Mouse (Mus musculus) midbrain, embryonic 12.5 days (tissue): ENCODE measurements around the gene Ndufs7. TPM values are rescaled to one million over a fixed set of nuclear protein-coding genes. Genes with fewer than 3 reads are reported as not detected.

Experiments used
- ATAC-seq: fragments of 200-750 bp; cut with Nextera tagmentation; 2 replicates; pipeline ENCODE4 v1.8.0; 2017; ENCODE audit warnings: low read depth, moderate TSS enrichment, moderate library complexity; ENCODE audit not compliant: low FRiP score
- H3K27ac ChIP-seq: fragments of 300-500 bp; sonication (generic); replicated peaks from 2 replicates; pipeline ENCODE4 v1.5.1; 2016; ENCODE audit warnings: mild to moderate bottlenecking
- H3K27me3 ChIP-seq: fragments of 300-500 bp; sonication (generic); 2 replicates; pipeline ENCODE4 v1.6.1; 2016; ENCODE audit warnings: mild to moderate bottlenecking
- H3K36me3 ChIP-seq: fragments of 300-500 bp; sonication (generic); 2 replicates; pipeline ENCODE4 v1.6.1; 2016
- H3K4me1 ChIP-seq: fragments of 300-500 bp; sonication (generic); 2 replicates; pipeline ENCODE4 v1.6.1; 2016
- H3K4me2 ChIP-seq: fragments of 300-500 bp; sonication (generic); replicated peaks from 2 replicates; pipeline ENCODE4 v1.6.1; 2016; ENCODE audit warnings: mild to moderate bottlenecking, moderate library complexity
- H3K4me3 ChIP-seq: fragments of 300-500 bp; sonication (generic); 2 replicates; pipeline ENCODE4 v1.5.1; 2016; ENCODE audit warnings: mild to moderate bottlenecking
- H3K9ac ChIP-seq: fragments of 300-500 bp; sonication (generic); replicated peaks from 2 replicates; pipeline ENCODE4 v1.6.1; 2016; ENCODE audit warnings: mild to moderate bottlenecking, moderate library complexity
- H3K9me3 ChIP-seq: fragments of 300-500 bp; sonication (generic); 2 replicates; pipeline ENCODE4 v1.6.1; 2016; ENCODE audit warnings: mild to moderate bottlenecking
- WGBS: fragments of 180-500 bp; shearing (Covaris S2); methylation state at CpG from one replicate; pipeline ENCODE4 v1.1.7; 2016; 5-methylcytosine and 5-hydroxymethylcytosine counted together
- polyA plus RNA-seq: library from polyadenylated mRNA; unstranded; fragments of >200 nt; fragmentation: Nextera tagmentation; extraction: Ambion mirVana; gene quantifications from 2 replicates; pipeline ENCODE4 v1.2.1, GENCODE M21; 2016

The Ndufs7 gene
- polyA plus RNA-seq, 1 experiment from 2014 or later, result 205 TPM

DNA sequence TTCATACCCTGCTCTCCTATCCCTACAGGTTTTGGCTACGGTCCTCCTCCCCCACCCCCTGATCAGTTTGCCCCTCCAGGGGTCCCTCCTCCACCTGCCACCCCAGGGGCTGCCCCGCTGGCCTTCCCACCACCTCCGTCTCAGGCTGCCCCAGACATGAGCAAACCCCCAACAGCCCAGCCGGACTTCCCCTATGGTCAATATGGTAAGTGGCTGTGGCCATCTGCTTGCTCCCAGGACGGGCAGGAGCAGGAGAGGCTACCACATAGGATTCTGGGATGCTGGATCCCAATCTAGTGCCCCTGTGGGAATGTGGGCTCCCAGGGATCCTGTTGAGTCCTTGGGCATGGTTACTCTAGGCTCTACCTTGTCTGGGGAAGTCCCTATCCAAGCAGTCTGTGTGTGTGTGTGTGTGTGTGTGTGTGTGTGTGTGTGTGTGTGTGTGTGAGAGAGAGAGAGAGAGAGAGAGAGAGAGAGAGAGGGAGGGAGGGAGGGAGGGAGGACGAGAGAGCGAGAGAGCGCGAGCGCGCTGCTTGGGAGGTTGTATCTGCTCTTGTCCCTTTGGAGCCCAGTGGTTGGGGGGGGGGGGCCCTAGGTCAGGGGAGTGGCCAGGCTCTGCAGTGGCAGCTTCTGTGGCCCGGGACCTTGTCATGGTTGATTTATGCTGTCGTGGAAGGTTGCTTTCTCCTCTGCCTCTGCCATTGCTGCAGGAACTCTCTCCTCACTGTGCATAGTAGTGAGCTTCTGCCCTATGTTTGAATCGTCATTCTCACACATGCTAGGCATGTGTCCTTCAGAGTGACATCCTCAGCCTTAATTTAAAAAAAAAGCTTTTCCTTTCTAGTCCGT is 36.5 kb downstream of the Ndufs7 start:
- Histone ChIP-seq H3K4me2 (no peak overlapping the region), H3K4me1 (peaks cover 3% of the 10 kb centered on the region; the same call in 1 of the 2 replicates), H3K36me3 (peaks cover 87% of the 10 kb centered on the region), H3K4me3 (no peak overlapping the region), H3K27me3 (no peaks in the 10 kb centered on the region; the same call in 1 of the 2 replicates), H3K9ac (no peak overlapping the region; the same call in 1 of the 2 replicates), H3K9me3 (no peaks in the 10 kb centered on the region), H3K27ac (0 out of 2 replicates have a peak overlapping the region, but pooled peaks have one; percentile 15)
- WGBS, result 76% methylated on average over 9 of the region's 15 CpGs
- no peak for ATAC-seq

DNA sequence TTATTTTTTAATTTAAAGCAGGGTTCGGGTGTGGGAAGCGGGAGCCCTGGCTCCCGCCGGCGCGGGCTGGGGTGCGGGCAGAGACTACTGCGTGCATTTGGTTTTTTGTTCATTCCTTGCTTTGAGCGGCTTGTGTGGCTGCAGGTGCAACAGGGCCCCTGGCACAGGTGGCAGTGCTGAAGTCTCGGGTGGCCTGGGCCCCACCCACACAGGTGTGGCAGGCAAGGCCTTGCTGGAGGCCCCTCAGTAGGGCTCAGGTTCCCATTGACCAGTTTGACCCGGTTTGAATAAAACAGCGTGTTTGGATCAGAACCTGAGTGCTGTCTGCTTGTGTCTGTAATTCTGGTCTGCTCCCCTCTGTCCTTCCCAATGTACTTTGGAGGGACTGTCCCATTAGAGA is 39.2 kb downstream of the Ndufs7 start:
- Histone ChIP-seq H3K9ac (no peak overlapping the region), H3K4me2 (no peak overlapping the region), H3K4me1 (peaks cover 7% of the 10 kb centered on the region), H3K36me3 (peaks cover 61% of the 10 kb centered on the region), H3K27ac (no peak overlapping the region), H3K27me3 (no peaks in the 10 kb centered on the region; the same call in 1 of the 2 replicates), H3K4me3 (no peak overlapping the region), H3K9me3 (no peaks in the 10 kb centered on the region)
- no peak for ATAC-seq
- 95% methylated on average over 12 of the region's 12 CpGs for WGBS

DNA sequence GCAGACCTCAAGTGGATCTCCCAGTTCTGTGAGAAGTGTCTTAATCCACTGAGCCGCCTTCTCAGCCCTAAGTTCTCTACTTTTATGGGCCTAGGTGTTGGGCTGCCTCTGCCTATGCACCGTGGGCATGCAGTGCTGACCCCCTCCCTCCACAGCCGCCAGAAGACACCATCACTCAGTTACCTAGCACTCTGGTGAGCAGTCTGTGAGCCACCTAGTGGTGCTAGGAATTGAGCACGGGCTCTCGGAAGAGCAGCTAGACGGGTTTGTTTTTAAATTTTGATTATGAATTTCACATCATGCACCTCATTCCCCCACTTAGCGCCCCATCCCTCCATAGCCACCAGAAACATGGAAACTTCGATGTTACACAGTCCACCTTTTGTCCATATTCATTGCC is 39.7 kb downstream of the Ndufs7 start:
- Histone ChIP-seq H3K4me2 (no peak overlapping the region), H3K27me3 (no peaks in the 10 kb centered on the region; the same call in 1 of the 2 replicates), H3K9ac (no peak overlapping the region), H3K4me1 (peaks cover 12% of the 10 kb centered on the region), H3K36me3 (peaks cover 59% of the 10 kb centered on the region), H3K27ac (no peak overlapping the region), H3K9me3 (no peaks in the 10 kb centered on the region), H3K4me3 (no peak overlapping the region)
- ATAC-seq, result no peak
- WGBS, result 77% methylated on average over 8 of the region's 8 CpGs

GRCm38 (mm10) chr10:80292251-80293146 is 43.6 kb downstream of the Ndufs7 start, which contains the start of gene Rps15:
Gene Rps15 (plus strand): TSS chr10:80292453.
- peak; percentile 77 for ATAC-seq
- no peaks in the 10 kb centered on the region; the same call in 1 of the 2 replicates for H3K27me3 ChIP-seq
- peaks cover 37% of the 10 kb centered on the region for H3K36me3 ChIP-seq
- WGBS, result under 1% methylated on average over 72 of the region's 72 CpGs
- peaks cover 48% of the 10 kb centered on the region for H3K4me1 ChIP-seq
- H3K27ac ChIP-seq, result peak within 1 kb of the TSS; percentile 91
- peak within 1 kb of the TSS; percentile 96 for H3K4me2 ChIP-seq
- no peaks in the 10 kb centered on the region for H3K9me3 ChIP-seq
- H3K9ac ChIP-seq, result peak within 1 kb of the TSS; percentile 99
- peak within 1 kb of the TSS; percentile 94 for H3K4me3 ChIP-seq

DNA sequence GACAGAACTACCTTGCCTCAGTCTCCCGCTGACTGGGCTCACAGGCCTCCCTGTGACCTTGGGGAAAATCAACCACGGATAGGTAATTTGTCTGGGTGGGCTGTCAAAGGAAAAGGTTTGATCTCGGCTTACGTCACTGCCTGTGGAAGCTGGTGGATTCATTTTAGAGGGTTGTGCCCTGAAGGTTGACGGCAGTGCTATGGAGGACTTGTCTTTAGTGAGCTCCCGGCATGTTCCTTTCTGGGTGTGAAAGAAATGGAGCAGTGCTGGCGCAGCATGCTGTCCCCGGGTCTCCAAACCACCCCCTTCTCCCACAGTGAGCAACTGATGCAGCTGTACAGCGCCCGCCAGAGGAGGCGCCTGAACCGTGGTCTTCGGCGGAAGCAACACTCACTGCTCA is 44.4 kb downstream of the Ndufs7 start:
- no peak for ATAC-seq
- H3K4me2 ChIP-seq, result peak overlapping the region; percentile 96
- peak overlapping the region; percentile 91 for H3K27ac ChIP-seq
- peaks cover 30% of the 10 kb centered on the region for H3K36me3 ChIP-seq
- H3K9ac ChIP-seq, result peak overlapping the region; percentile 99
- no peaks in the 10 kb centered on the region; the same call in 1 of the 2 replicates for H3K27me3 ChIP-seq
- H3K4me3 ChIP-seq, result peak overlapping the region; percentile 94
- H3K9me3 ChIP-seq, result no peaks in the 10 kb centered on the region
- WGBS, result 25% methylated on average over 14 of the region's 14 CpGs
- H3K4me1 ChIP-seq, result peaks cover 57% of the 10 kb centered on the region

GRCm38 (mm10) chr10:80294311-80294710 is 45.4 kb downstream of the Ndufs7 start:
- Histone ChIP-seq H3K4me3 (peak overlapping the region; percentile 1; the same call in 1 of the 2 replicates), H3K27me3 (no peaks in the 10 kb centered on the region; the same call in 1 of the 2 replicates), H3K4me2 (peak overlapping the region; percentile 1; the same call in 1 of the 2 replicates), H3K9me3 (no peaks in the 10 kb centered on the region), H3K36me3 (peaks cover 20% of the 10 kb centered on the region), H3K27ac (no peak overlapping the region), H3K9ac (no peak overlapping the region; the same call in 1 of the 2 replicates), H3K4me1 (peaks cover 65% of the 10 kb centered on the region)
- 77% methylated on average over 4 of the region's 4 CpGs for WGBS
- no peak for ATAC-seq

- no peak for ATAC-seq
- no peaks in the 10 kb centered on the region; the same call in none of the 2 replicates for H3K27me3 ChIP-seq
- no peaks in the 10 kb centered on the region for H3K9me3 ChIP-seq
- H3K27ac ChIP-seq, result peak overlapping the region; percentile 98; the same call in 1 of the 2 replicates
- H3K4me1 ChIP-seq, result peaks cover 71% of the 10 kb centered on the region
- no peak overlapping the region for H3K4me3 ChIP-seq
- 52% methylated on average over 7 of the region's 7 CpGs for WGBS
- H3K9ac ChIP-seq, result no peak overlapping the region; the same call in 1 of the 2 replicates
- H3K36me3 ChIP-seq, result peaks cover 19% of the 10 kb centered on the region
- peak overlapping the region; percentile 1; the same call in 1 of the 2 replicates for H3K4me2 ChIP-seq
These were observed 45.9 kb downstream of the Ndufs7 start for GRCm38 (mm10) chr10:80294788-80295303.

GRCm38 (mm10) chr10:80295618-80296425 is 46.9 kb downstream of the Ndufs7 start, which contains the start of gene Apc2:
Gene Apc2 (plus strand): TSS chr10:80295977.
- H3K9ac ChIP-seq, result peak within 1 kb of the TSS; percentile 49
- peak within 1 kb of the TSS; percentile 43 for H3K4me3 ChIP-seq
- no peaks in the 10 kb centered on the region for H3K9me3 ChIP-seq
- H3K4me1 ChIP-seq, result peaks cover 80% of the 10 kb centered on the region
- H3K27me3 ChIP-seq, result no peaks in the 10 kb centered on the region; the same call in none of the 2 replicates
- peaks cover 19% of the 10 kb centered on the region for H3K36me3 ChIP-seq
- peak; percentile 48 for ATAC-seq
- peak within 1 kb of the TSS; percentile 79 for H3K4me2 ChIP-seq
- peak within 1 kb of the TSS; percentile 98 for H3K27ac ChIP-seq
- 1% methylated on average over 26 of the region's 26 CpGs for whole genome bisulfite sequencing

DNA sequence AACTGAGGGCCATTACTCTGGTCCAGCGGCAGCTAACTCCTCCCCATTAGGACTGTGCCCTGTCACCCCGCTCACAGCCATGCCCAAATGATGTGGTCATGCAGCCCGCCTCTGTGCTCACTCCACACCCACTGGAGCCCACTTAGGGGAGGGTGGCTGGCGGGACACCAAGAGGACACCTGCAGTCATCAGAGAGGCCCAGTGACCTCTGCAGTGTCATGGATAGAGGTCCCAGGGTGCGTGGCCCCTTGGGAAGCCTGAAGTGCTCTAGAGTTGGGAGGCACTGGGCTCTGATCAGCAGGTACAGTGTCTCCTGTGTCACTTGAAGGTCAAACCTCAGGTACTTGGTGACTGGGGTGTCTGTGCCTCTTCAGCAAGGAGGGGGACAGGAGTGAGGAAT is 47.9 kb downstream of the Ndufs7 start:
- Histone ChIP-seq H3K4me2 (peak overlapping the region; percentile 79), H3K36me3 (peaks cover 19% of the 10 kb centered on the region), H3K9me3 (no peaks in the 10 kb centered on the region), H3K4me1 (peaks cover 86% of the 10 kb centered on the region), H3K27ac (peak overlapping the region; percentile 98), H3K4me3 (peak overlapping the region; percentile 43), H3K27me3 (no peaks in the 10 kb centered on the region; the same call in none of the 2 replicates), H3K9ac (peak overlapping the region; percentile 49)
- no peak for ATAC-seq
- 74% methylated on average over 5 of the region's 5 CpGs for WGBS

DNA sequence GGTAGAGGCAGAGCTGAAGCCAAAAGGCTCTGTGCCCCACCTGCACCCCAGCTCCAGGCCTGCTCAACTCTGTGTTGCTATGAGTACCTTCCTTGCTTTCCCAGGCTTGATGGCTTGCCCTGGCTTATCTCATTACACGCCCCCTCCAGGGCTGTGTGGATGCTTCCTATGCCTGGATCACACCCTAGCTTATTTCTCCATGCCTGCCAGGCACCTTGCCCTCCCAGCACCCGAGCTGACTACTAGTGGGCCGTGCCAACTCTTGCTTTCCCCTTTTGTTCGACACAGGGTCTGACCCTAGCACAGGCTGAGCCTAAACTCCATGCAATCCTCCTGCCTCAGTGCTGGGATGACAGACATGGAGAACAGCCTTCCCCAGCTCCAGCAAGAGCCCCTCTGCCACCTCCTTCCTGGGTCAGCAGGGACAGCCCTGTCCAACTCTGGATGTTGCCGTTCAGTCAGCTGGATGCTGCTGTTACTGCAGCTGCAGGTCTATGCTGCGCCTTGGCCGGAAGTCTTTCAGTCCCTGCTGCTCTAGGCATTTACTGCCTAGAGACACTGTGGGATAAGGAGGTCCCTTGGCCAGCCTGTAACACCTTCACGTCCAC is 48.7 kb downstream of the Ndufs7 start:
- Histone ChIP-seq H3K4me2 (peak overlapping the region; percentile 79), H3K4me1 (peaks cover 91% of the 10 kb centered on the region), H3K9ac (peak overlapping the region; percentile 98), H3K27me3 (no peaks in the 10 kb centered on the region; the same call in none of the 2 replicates), H3K27ac (peak overlapping the region; percentile 98), H3K4me3 (0 out of 2 replicates have a peak overlapping the region, but pooled peaks have one; percentile 43), H3K9me3 (no peaks in the 10 kb centered on the region), H3K36me3 (peaks cover 28% of the 10 kb centered on the region)
- ATAC-seq, result no peak
- WGBS, result 76% methylated on average over 8 of the region's 8 CpGs
